Mouse (Mus musculus) thymus, postnatal 14 days (tissue): ENCODE measurements around the gene Tsc1.

ENCODE experiments used
- DNase-seq: peaks from one replicate; pipeline ENCODE4 v3.0.0; 2021

Gene Tsc1

DNA sequence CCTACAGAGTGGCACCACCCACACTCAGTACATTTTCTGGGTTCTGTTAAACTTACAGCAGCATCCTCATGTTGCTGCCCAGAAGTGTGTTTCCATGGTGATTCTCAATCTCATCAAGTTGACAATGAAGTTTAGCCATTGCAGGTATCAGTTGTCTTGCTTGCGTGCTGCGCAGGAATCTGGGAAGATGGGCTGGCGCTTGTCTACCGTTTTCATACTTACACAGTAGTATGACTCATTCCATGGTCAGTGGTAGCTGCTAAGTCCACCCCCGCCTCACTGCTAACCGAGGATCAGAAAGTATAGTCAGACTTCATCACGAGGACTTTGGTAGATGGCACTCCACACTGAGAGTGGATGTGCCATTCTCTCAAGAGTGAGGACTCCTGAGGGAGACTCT lies 12.3 kb downstream of the Tsc1 start:
- no peak for DNase-seq

- DNase-seq, result peak; percentile 45
Measured at GRCm38 (mm10) chr2:28654295-28654694, 13.3 kb downstream of the Tsc1 start.

GRCm38 (mm10) chr2:28656216-28656615 lies 15.2 kb downstream of the Tsc1 start:
- DNase-seq, result no peak

- no peak for DNase-seq
Measured at GRCm38 (mm10) chr2:28662891-28663290, 21.9 kb downstream of the Tsc1 start.

DNA sequence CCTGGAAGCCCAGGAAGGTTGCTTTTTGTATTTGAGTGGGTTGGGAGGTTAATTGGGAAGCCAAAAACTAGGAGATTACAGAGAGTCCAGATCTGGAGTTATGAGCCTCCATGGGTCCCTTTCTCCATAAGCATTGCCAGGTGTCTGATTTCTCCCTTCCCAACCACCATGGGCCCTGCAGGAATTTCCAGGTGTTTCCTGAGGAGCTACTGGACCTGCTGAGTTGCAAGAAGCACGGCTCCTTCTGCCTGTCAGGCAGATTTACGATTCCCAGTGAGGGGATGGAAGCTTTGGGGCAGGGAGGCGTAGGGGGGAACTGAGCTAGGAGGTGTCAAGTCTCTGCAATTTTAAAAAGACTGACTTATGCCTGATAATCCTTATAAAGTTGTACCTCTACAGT lies 24.8 kb downstream of the Tsc1 start:
- no peak for DNase-seq

DNA sequence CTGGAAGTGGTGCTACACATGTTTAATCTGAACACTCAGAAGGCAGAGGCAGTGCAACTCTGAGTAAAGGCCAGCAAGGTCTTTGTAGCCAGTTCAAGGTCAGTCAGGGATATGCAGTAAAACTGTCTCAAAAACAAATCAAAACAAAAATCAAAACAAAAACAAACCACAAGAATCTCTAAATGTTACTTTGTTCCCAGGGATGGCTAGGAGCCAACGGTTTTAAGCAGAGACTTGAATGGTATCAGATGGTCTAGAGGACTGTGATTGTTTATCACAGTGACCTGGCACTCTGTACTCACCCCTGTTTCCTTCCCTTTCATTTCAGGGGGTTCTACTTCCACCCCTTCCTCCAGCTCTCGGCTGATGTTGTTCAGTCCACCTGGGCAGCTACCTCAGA lies 30.4 kb downstream of the Tsc1 start:
- no peak for DNase-seq

- no peak for DNase-seq
Measured at GRCm38 (mm10) chr2:28676005-28676404, 35.0 kb downstream of the Tsc1 start.

GRCm38 (mm10) chr2:28680710-28681109 lies 39.7 kb downstream of the Tsc1 start:
- DNase-seq, result peak; percentile 11

GRCm38 (mm10) chr2:28681718-28682117 lies 40.7 kb downstream of the Tsc1 start:
- no peak for DNase-seq

DNA sequence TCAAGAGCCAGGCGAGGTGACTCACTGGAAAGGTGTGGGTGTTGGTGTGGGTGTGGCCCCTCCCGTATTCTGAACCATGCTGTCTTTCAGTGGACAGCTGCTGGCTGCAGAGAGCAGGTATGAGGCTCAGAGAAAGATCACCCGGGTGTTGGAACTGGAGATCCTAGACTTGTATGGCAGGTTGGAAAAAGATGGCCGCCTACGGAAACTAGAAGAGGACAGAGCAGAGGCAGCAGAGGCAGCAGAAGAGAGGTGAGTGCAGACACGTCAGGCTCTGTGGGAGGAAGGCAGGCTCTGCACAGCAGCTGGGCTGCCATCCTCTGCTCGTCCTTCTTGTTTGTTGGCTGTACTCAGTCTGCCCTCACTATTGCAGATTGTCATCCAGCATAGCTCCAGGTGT lies 44.9 kb downstream of the Tsc1 start:
- DNase-seq, result no peak

- peak; percentile 37 for DNase-seq
Measured at GRCm38 (mm10) chr2:28688431-28688830, 47.4 kb downstream of the Tsc1 start.

GRCm38 (mm10) chr2:28692692-28693091 lies 51.7 kb downstream of the Tsc1 start:
- DNase-seq, result no peak

DNA sequence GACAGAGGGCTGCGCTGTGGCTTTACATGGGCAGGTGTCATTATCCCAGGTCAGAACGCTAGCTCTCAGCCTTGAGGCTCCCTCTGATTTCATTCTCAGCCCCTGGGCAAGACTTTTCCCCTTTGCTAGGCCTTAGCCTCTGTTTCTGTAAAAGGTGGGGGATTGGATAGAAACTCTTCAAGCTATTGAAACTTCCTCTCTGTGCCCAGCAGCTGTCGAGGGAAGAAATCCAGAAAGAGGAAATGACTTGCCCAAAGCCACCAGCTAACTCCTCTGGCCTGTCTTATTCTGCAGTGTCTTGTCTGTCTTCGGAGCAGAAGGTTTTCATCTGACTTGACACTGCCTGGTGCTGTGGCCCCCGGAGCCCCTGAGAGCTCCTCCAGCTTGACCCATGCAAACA lies 57.5 kb downstream of the Tsc1 start:
- peak; percentile 18 for DNase-seq

DNA sequence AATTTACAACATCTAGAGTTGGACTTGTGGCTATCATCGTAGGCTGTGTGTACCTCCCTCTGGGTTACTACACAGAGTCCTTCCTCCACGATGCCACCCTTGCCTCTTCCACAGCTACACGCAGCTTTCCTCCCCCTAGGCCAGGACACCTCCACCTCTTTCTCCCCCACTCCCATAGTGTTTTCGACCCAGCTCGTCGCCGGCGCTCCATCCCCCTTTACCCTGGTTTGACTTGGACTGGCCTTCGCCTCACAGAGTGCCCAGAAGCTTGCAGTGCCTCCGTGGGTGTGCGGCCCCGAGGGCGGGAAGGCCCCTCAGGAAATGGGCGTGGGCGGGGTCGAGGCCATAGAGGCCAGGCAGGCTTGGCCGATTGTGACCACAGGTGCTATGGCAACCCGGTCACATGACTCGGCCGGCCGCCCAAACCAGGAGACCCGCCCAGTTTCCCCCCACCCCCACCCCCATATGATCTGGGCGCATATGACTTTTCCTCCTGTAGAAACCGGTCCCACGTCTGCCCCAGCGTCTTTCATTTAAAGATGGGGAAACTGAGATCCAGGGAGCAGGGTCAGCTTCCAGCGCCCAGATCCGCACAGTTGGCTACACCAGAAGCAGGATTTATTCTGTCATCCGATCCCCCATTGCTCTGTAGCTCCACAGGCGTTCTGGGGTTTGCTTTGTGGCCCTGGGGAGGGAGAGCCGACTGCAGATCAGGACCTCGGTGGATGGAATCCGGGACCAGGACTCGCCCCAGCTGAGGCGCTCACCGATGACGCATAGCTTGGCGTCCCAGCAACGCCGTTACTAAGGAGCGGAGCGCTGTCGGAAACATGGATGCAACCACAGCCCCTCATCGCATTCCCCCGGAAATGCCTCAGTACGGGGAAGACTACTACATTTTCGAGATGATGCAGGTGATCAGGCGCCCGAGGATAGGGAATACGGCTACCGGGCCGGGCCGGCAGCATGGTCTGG lies 58.6 kb downstream of the Tsc1 start, which contains the start of the genes Spaca9 and Ak8:
Gene Spaca9 (minus strand): TSS at position 367 of the 975 bp plus-strand sequence.
Gene Ak8 (plus strand): TSS at position 804 of the 975 bp plus-strand sequence.
- peak; percentile 26 for DNase-seq

DNA sequence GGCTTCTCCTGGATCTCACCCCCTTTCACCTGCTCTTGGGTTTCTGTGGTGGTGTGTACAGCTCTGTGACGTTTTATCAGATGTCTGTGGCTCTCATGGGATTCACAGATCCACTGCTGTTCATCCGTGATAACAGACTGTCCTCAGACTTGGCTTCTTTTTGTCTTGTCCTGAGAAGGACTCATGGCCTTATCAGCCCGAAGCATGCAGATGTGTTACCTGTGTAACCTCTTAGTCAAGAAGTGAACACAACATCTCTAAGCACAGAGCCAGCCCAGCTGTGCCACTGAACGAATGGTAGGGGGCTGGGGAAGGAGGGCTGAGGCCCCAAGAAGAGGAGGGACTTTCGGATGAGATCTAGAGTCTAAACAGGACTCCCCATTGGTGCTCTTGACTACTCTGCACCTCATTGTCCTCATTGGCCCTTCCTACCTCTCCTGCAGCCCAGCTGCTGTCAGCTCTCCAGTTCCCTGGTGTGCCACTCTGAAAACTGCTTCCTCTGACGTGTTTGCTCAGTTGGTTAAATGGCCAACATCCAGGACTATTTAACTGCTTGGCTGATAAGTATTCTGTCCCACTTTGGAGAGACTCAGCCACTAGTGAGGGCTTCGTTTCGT lies 60.7 kb downstream of the Tsc1 start:
- DNase-seq, result no peak

DNA sequence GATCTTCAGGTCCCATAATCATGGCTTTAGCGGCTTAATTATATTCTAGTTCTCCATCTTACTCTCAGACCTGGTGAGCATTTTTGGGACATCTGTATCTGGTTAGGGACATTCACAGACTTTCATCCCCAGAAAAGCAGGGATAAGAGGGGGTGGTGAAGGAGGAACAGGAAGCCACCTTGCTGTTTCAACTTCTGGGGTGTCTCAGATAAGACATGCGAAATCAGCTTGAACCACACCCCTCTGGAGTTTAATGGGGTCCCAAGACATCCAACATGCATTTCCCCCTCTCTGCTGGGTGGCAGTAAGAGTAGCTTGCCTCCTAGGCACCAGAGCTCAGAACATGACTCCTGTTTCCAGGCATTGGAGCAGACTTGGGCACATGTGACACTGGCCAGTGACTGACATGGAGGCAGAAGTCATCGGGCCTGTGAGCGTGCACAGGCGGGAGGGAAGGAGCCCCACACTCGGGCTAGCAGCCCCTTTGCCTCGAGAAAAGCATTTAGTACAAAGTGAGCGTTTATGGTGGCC lies 65.1 kb downstream of the Tsc1 start:
- DNase-seq, result no peak

- DNase-seq, result no peak
Measured at GRCm38 (mm10) chr2:28706787-28707186, 65.8 kb downstream of the Tsc1 start.

DNA sequence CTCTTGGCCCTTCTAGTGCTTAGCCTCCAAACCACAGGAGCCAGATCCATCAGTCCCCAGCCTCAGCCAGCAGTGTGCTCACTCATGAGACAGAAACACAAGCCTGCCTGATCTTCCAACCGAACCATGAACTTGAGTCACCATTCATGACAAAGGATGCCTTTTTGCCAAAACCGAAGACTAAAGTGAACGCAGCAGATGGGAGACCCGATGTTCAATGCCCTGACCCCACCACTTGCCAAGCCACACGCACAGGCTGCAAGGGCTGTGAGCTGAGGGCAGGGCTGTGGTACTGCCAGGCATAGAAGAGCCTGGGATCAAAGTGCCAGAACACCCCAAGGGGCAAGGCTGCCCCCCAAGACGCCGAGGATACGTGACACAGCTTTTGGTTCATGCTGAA lies 72.0 kb downstream of the Tsc1 start:
- DNase-seq, result no peak

DNA sequence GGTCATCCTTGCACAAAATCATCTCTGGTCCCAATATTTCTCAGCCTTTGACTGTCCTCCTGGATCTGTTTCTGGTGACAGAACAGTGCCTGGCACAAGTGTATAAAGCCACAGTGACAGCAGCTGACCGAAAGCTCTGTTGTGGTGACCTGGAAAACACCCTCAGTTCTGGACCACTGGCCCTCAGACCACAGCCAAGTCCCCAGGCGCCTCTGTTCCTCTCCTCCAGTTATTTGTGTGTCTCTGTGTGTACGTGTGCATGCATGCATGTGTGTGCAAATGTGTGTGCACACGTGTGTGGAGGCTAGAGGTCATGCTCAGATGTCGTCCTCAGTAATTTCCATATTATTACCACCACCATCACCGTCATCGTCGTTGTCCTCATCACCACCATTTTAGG lies 81.4 kb downstream of the Tsc1 start:
- no peak for DNase-seq

DNA sequence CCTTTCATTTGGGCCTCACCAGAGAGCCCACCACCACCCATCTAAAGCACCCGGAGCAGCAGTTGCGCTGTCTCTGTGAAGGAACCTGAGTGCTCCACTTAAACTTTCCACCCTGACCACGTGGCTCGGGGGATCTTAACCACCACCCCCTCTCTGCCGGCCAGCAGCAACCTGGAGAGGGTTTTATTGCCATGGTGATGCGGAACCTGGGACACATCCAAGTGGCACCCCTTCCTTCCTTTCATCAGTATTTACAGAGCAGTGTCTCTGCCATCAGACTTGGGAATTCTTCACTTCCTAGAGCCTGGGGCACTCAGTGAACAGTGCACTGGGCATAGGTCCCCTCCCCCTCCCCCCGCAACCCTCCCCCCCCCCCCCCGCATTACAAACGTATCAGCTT lies 82.9 kb downstream of the Tsc1 start:
- no peak for DNase-seq

GRCm38 (mm10) chr2:28727786-28728404 lies 86.9 kb downstream of the Tsc1 start:
- peak; percentile 46 for DNase-seq

DNA sequence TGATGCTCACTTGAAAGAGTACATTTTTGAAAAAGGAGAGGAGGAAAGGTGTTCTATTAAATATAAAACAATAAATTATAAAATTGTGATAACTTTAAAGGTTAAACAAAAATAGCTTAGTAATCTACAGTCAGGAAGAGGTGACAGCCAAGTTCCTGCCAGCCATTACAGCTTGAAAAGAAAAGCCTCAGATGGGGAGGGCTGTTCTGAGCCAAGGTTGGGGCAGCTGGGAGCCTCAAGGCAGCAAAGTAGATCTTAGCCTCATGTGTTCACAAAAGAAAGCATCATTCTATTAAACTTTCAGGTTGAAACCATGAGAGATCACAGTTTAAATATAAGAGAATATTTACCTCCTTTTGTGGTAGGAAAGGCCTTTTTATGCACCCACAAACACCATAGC lies 89.6 kb downstream of the Tsc1 start:
- no peak for DNase-seq

DNA sequence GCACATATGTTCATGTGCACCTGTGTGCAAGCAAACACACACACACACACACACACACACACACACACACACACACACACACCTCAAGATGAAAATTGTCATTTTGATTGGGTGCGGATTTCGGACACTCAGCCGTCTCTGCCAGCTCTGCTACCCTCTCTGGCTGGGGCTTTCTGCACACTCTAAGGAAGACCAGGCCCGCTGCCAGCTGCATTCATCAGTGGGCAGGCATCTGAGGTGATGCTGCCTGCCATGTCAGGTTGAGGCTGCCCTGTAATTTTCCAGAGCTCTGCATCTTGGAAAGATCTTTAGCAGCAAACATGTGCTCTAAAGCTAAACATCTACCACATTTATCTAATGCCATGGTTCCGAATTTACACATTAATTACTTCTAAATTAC lies 96.1 kb downstream of the Tsc1 start:
- DNase-seq, result no peak
